Mouse (Mus musculus) kidney, adult 8-10 months (tissue): Measurements from ENCODE around the gene Cxcl13.

Source experiments
- DNase-seq, 2 experiments: peaks; one replicate each; pipeline ENCODE4 v3.0.0; 2022

The Cxcl13 gene

DNA sequence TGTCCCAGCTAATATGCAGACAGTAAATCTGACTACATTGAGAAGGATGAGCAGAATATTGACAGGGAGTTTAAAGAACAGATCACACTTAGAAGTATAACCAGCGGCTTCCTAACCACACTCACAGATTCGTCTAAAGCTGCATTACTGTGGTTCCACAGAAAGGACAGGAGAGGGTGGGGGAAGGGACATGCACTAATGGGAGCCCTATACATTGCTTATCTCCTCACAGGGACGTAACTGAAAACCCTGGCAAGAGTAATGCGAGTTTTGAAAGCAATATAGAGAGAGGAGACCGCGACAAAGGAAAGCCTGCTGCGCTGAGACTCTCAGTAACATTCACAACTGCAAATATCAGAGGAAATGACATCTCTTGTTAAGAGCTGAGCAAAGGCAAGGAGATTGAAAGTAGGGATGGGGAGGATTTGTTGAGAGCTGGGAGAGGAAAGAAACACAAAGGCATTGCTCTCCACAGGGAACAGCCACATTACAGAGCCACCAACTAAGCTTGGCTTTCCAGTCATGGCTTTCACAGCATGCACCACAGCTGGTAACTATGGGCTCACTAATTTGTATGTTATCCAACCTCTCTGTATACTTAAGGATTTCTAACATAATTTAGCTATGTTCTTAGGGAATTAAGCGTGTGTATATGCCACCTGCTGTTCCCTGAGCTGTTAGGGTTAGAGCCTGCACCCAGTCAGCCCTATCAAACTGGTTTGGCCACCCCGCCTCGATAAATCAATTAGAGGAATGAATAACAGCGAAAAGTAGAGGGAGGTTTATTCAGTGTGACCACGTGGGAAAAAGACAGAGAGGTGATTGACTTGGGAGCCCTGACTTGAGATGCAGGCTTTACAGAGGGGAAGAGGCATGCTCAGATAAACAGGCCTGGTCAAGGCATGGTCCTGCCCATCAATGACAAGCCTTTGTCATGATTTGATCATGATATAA, 34.9 kb downstream of the Cxcl13 start:
- DNase-seq = no peak

DNA sequence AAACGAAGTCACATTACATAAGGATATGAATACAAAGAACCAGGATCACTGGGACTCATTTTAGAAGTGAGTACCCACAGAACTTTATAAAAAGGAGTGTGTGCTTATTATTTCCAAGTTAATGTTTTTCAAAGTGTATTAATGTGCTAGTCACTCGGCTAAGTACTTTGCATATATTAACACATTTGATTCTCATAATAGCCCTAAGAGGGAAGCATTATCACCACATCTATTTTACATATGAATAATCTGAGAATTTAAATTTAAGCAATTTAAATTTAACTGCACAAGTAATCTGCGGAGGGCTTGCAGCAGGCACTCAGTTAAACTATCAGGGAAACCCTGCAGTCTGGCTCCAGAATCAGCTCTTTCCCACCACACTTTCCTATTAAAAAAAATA, 40.5 kb downstream of the Cxcl13 start:
- no peak for DNase-seq

GRCm38 (mm10) chr5:96003348-96003747, 46.6 kb downstream of the Cxcl13 start:
- no peak for DNase-seq

DNA sequence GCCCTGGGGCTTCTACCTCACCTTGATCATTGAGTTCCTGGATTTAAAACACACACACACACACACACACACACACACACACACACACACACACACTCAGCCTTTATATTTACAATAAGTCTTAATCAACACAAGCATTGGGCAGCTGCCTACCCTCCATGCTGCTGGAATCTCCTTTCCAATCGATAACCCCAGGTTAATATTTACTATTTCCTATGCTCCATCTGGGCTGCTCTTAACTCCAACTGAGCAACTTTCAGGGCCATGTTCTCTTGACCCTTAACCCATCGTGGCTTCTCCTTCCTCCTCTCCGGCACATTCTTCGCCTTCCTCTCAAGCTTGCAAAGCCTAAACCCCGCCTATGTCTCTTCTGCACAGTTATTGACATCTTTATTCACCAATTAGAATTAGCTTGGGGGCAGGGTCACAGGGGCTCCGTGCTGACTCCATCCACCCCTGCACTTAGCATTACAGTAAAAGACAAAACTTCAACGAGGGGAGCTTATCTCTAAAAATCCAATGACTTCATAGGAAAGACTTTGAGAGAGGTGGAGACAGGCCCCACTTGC, 51.6 kb downstream of the Cxcl13 start:
- no peak for DNase-seq

GRCm38 (mm10) chr5:96009076-96009475, 52.3 kb downstream of the Cxcl13 start:
- DNase-seq = no peak
